Mouse (Mus musculus) thymus, adult 2 months (tissue): Measurements from ENCODE around the gene Rpia.

ENCODE experiments used
- CTCF ChIP-seq: fragments of 200-500 bp; IDR thresholded peaks from 2 replicates; pipeline ENCODE4 v1.5.1; 2012; ENCODE audit warnings: mild to moderate bottlenecking, control low read depth, low read length, moderate library complexity, borderline replicate concordance; ENCODE audit not compliant: control insufficient read depth, poor library complexity, insufficient read depth; ENCODE audit errors: extremely low read depth
- POLR2A ChIP-seq: fragments of 200-500 bp; IDR thresholded peaks from 2 replicates; pipeline ENCODE4 v1.6.1; 2012; ENCODE audit warnings: mild to moderate bottlenecking, low read length, control low read depth, moderate library complexity; ENCODE audit not compliant: control insufficient read depth, poor library complexity, insufficient read depth; ENCODE audit errors: extremely low read depth

DNA sequence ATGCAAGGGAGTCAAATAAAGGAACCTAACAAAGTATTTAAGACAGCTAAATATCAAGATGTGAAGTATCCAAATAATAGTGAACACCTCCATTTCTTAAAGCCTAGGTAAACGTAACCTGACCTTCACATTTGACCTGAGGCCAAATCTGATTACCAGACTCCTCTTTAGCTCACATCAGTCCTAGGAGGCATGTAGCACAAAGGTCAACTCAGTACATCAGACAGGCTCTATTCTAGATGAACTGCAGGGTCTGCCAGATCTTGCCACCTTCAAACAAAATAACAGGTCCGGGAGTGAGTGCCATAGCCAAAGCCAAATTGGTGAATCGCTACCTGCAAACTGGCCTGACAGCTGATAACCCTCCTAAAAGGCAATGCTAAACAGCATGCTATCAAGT is 2.9 kb downstream of the Rpia start:
- no peak for TF ChIP-seq POLR2A
- TF ChIP-seq CTCF: no peak
